Mouse (Mus musculus) Patski (cell line): ENCODE data around the gene Gm49318. TPM values are rescaled to one million over a fixed set of nuclear protein-coding genes. Genes with fewer than 3 reads are reported as not detected.
A peak's percentile ranks its signal among the peaks of the same experiment; 100 is the strongest.

Experiments used
- ATAC-seq: fragments of 100-300 bp; one replicate; pipeline ENCODE4 v1.8.0; 2021
- CTCF ChIA-PET: fragments of 350-600 bp; sonication (Branson Sonifier 250); formaldehyde crosslinking; loops from one replicate; lab custom pipeline; 2022; ENCODE audit warnings: inconsistent platforms; lab: Charles Lee
- POLR2A ChIA-PET: fragments of 350-600 bp; sonication (Branson Sonifier 250); formaldehyde crosslinking; loops from one replicate; lab custom pipeline; 2022; ENCODE audit warnings: antibody characterized with exemption, inconsistent platforms; lab: Charles Lee
- DNase-seq: peaks from one replicate; pipeline ENCODE4 v3.0.0-alpha.2; 2011; ENCODE audit warnings: low read depth, low spot score
- H3K27me3 ChIP-seq: fragments of 371-371 bp; one replicate; pipeline ENCODE4 v1.5.1; 2021
- CTCF ChIP-seq: fragments of 100-300 bp; IDR thresholded peaks from one replicate; pipeline ENCODE4 v1.5.1; 2021
- in situ Hi-C: fragments of 300-500 bp; cut with MboI; formaldehyde crosslinking; loops from 3 replicates; pipeline ENCODE4 v1.11.1; 2018; ENCODE audit warnings: low pct_unique_long_range_greater_than_20kb, mixed read lengths
- polyA plus RNA-seq: library from polyadenylated mRNA; unstranded; gene quantifications from one replicate; pipeline ENCODE4 v1.2.3, GENCODE M21; 2021

The Gm49318 gene
- polyA plus RNA-seq, 1 experiment from 2014 or later: not detected

DNA sequence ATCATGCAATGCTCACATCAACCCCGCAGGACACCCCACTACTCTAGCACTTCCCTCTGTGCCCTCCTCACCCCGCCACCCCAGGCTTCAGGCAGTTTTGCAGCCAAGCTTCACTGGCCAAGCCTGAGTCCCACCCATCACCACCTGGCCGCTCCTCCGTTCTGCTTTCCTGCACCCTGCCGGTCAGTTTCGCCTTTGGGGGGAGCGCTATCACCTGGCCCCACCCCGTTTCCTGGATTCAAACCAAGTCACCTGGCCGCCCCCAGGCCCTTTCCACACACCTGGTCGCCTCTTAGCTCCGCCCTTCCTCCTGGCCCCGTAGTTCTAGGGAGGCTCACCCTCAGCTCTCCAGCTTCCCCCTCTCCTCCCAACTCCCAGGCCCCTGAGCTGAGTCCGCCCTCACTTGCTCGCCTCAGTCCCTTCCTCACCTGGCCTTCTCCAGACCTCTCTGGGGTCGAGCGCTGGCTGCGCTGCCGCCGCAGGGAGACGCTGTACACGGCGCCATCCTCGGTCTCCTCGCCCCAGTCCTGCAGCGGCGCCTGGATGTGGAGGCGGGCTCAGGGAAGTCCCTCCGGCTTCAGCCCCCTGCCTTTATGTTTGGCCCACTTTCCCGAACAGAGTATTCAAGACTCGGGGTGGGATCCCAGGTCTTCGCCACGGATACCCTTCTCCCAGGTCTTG lies 82.5 kb downstream of the Gm49318 start:
- DNase-seq (no peak), ATAC-seq (peak; percentile 44)
- H3K27me3 ChIP-seq: no peaks in the 10 kb centered on the region
- POLR2A ChIA-PET: interaction anchor here (1.3 kb wide), 1 partner anchor 14 kb away, joined by 3 read pairs; the partner anchor contains the start of genes Ccdc151 and Prkcsh
- in situ Hi-C loops: no loop called here
- TF ChIP-seq CTCF: no peak
- CTCF ChIA-PET: interaction anchor here (1.2 to 1.4 kb wide), 2 partner anchors 10 to 25 kb away, joined by 4 to 5 read pairs; no protein-coding TSS in a partner anchor

DNA sequence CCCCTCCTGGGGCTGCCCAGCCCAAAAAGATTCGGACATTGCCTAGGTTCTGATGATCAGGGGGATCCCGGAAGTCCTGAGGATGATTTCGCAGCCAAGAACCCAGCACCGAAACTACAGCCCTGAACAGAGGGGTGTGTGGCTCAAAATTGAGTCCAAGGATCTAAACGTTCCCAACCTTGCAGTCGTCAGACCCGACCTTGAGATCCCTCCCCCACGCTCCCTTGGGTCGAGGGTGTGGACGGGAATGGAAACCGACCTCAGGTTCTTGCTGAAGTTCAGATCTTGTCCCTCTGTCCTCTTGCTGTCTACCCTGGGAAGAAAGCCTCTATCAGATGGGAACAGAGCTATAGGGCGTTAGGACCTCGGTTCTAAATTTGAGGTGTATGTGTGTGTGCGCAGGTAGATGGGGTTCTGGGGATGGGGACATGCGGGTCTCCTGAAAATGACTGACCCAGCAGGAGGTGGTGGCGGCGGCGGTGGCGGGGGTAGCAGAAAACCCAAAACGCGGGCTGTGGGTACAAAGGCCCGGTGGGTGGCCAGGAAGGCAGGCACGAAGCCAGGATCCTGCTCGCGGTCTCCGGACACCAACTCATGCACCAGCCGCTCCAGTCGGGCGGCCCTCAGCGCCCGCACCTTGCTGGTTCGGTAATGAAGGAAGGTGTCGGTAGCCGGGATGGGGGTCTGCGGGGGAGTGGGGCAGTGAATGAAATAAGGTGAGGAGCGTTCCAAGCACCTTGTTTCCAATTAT lies 83.3 kb downstream of the Gm49318 start:
- in situ Hi-C loops: no loop called here
- POLR2A ChIA-PET: no interaction called here
- ATAC-seq (no peak), DNase-seq (no peak)
- no peak for TF ChIP-seq CTCF
- no peaks in the 10 kb centered on the region for H3K27me3 ChIP-seq
- CTCF ChIA-PET: interaction anchor here (1.2 to 1.4 kb wide), 2 partner anchors 9 to 24 kb away, joined by 4 to 5 read pairs; no protein-coding TSS in a partner anchor

Other genes starting within 250 kb of the Gm49318 start
- gene Angptl8, start 235.7 kb downstream of the Gm49318 start, polyA plus RNA-seq: 15.2 TPM
- gene Dock6, start 218.6 kb downstream of the Gm49318 start, polyA plus RNA-seq: 36.1 TPM
- gene Rab3d, start 153.1 kb downstream of the Gm49318 start, polyA plus RNA-seq: 22.1 TPM
- 12.2 TPM for gene Ccdc159, start 143.8 kb downstream of the Gm49318 start, polyA plus RNA-seq
- 54.8 TPM for gene Tmem205, start 143.7 kb downstream of the Gm49318 start, polyA plus RNA-seq
- 22.1 TPM for gene Plppr2, start 134.2 kb downstream of the Gm49318 start, polyA plus RNA-seq
- 14.0 TPM for gene Swsap1, start 115.5 kb downstream of the Gm49318 start, polyA plus RNA-seq
- 8.5 TPM for gene Epor, start 107.8 kb downstream of the Gm49318 start, polyA plus RNA-seq
- gene Rgl3, start 81.8 kb downstream of the Gm49318 start, polyA plus RNA-seq: 41.7 TPM
- gene Ccdc151, start 68.6 kb downstream of the Gm49318 start, polyA plus RNA-seq: 7.5 TPM
- gene Prkcsh, start 68.5 kb downstream of the Gm49318 start, polyA plus RNA-seq: 276 TPM
- gene Elavl3, start 19.2 kb downstream of the Gm49318 start, polyA plus RNA-seq: 0.10 TPM
- gene Zfp653, start 117 bp upstream of the Gm49318 start, polyA plus RNA-seq: 10.9 TPM
- gene Ecsit, start 14.2 kb upstream of the Gm49318 start, polyA plus RNA-seq: 44.3 TPM
- gene Cnn1, start 28.0 kb upstream of the Gm49318 start, polyA plus RNA-seq: 408 TPM
- gene Elof1, start 45.9 kb upstream of the Gm49318 start, polyA plus RNA-seq: 123 TPM
- not detected for gene Acp5, start 64.5 kb upstream of the Gm49318 start, polyA plus RNA-seq
- gene Pigyl, start 85.6 kb upstream of the Gm49318 start, polyA plus RNA-seq: 72.3 TPM
- not detected for gene Zfp872, start 116.8 kb upstream of the Gm49318 start, polyA plus RNA-seq
- gene Zfp809, start 154.5 kb upstream of the Gm49318 start, polyA plus RNA-seq: 32.9 TPM
- 0.27 TPM for gene Zfp599, start 188.6 kb upstream of the Gm49318 start, polyA plus RNA-seq
- 12.5 TPM for gene Zfp810, start 236.4 kb upstream of the Gm49318 start, polyA plus RNA-seq